Mouse (Mus musculus) myocyte (in vitro differentiated cells): ENCODE data around the gene Macrod1.

Experiments used
- MAX ChIP-seq: IDR thresholded peaks from one replicate; pipeline ENCODE4 v1.6.1; 2011; ENCODE audit warnings: low read depth, mild to moderate bottlenecking, control low read depth
- MYOD1 ChIP-seq, 3 experiments: IDR thresholded peaks; one replicate each; pipeline ENCODE4 v1.6.1; 2011; ENCODE audit warnings: control low read depth in 2 of 3, low read depth in 2 of 3, mild to moderate bottlenecking in 2 of 3, moderate library complexity in 1 of 3; ENCODE audit not compliant: insufficient read length in 2 of 3, control insufficient read depth in 1 of 3
- MYOG ChIP-seq, 3 experiments: IDR thresholded peaks; one replicate each; pipeline ENCODE4 v1.6.1; 2011; ENCODE audit warnings: control low read depth in 2 of 3, low read depth in 2 of 3, mild to moderate bottlenecking in 2 of 3; ENCODE audit not compliant: insufficient read length in 2 of 3, control insufficient read depth in 1 of 3, insufficient read depth in 1 of 3
- POLR2A ChIP-seq: IDR thresholded peaks from one replicate; pipeline ENCODE4 v1.6.1; 2011; ENCODE audit warnings: low read depth, mild to moderate bottlenecking, control low read depth, moderate library complexity; ENCODE audit not compliant: insufficient read length
- REST ChIP-seq: IDR thresholded peaks from one replicate; pipeline ENCODE4 v1.6.1; 2011; ENCODE audit warnings: mild to moderate bottlenecking, control low read depth, moderate library complexity; ENCODE audit not compliant: insufficient read depth, insufficient read length
- TCF12 ChIP-seq: IDR thresholded peaks from one replicate; pipeline ENCODE4 v1.6.1; 2011; ENCODE audit warnings: mild to moderate bottlenecking, control low read depth; ENCODE audit not compliant: poor library complexity, insufficient read depth, severe bottlenecking
- USF1 ChIP-seq: IDR thresholded peaks from one replicate; pipeline ENCODE4 v1.6.1; 2011; ENCODE audit warnings: low read depth, mild to moderate bottlenecking, control low read depth, moderate library complexity

DNA sequence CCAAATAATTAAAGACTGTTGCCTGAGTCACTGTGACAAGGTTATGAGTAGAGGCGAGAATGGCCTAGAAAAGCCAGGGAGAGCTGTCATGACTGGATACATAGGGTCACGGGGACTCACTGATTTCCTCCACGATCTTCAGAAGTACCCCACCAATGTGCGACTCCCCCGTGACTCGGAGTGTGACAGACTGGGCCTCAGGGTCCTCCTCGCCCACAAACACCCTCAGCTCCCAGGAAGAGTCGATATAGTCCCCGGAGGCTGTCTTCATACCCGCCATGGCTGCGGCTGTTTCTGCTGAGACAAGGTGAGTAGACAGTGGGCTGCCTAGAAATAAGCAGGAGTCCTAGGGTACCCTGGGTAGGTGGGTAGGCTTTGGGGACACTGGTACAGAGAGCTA, 38.1 kb upstream of the Macrod1 start:
- TF ChIP-seq MAX: no peak
- no peak for TF ChIP-seq USF1
- TF ChIP-seq POLR2A: no peak
- no peak for TF ChIP-seq MYOD1 (IDR thresholded peaks at IDR 0.05; ENCODE audit: control insufficient read depth in 1 of 3, insufficient read length in 2 of 3, low read depth in 2 of 3)
- no peak for TF ChIP-seq MYOG (IDR thresholded peaks at IDR 0.05; ENCODE audit: control insufficient read depth in 1 of 3, insufficient read depth in 1 of 3, insufficient read length in 2 of 3, low read depth in 2 of 3)
- TF ChIP-seq REST: no peak
- TF ChIP-seq TCF12: no peak
